Mouse (Mus musculus) liver, adult 2 months (tissue): ENCODE data around the gene Snai3. TPM values are rescaled to one million over a fixed set of nuclear protein-coding genes. Genes with fewer than 3 reads are reported as not detected.
A peak's percentile ranks its signal among the peaks of the same experiment; 100 is the strongest.

Source experiments
- DNase-seq: peaks from one replicate; pipeline ENCODE4 v3.0.0-alpha.2; 2011; ENCODE audit warnings: low read depth, low spot score; ENCODE audit errors: extremely low read depth
- H3K27ac ChIP-seq: fragments of 200-500 bp; replicated peaks from 2 replicates; pipeline ENCODE4 v1.5.1; 2012; ENCODE audit warnings: low read depth, mild to moderate bottlenecking, control low read depth, inconsistent platforms, low read length; ENCODE audit not compliant: insufficient read depth
- H3K27me3 ChIP-seq: fragments of 200-500 bp; 2 replicates; pipeline ENCODE4 v1.6.1; 2012; ENCODE audit warnings: mild to moderate bottlenecking, moderate library complexity, low read length, inconsistent platforms; ENCODE audit not compliant: control insufficient read depth, insufficient read depth
- H3K36me3 ChIP-seq: fragments of 200-500 bp; 2 replicates; pipeline ENCODE4 v1.6.1; 2012; ENCODE audit warnings: low read length, inconsistent platforms; ENCODE audit not compliant: control insufficient read depth, insufficient read depth
- H3K4me1 ChIP-seq: fragments of 200-500 bp; 2 replicates; pipeline ENCODE4 v1.6.1; 2011; ENCODE audit warnings: low read length; ENCODE audit not compliant: control insufficient read depth, insufficient read depth
- H3K4me3 ChIP-seq: fragments of 200-500 bp; 2 replicates; pipeline ENCODE4 v1.5.1; 2011; ENCODE audit warnings: low read depth, mild to moderate bottlenecking, control low read depth, low read length, moderate library complexity; ENCODE audit not compliant: insufficient read depth
- H3K79me2 ChIP-seq: fragments of 200-500 bp; 2 replicates; pipeline ENCODE4 v1.6.1; 2012; ENCODE audit warnings: inconsistent platforms, mild to moderate bottlenecking, low read length, moderate library complexity; ENCODE audit not compliant: control insufficient read depth, insufficient read depth
- H3K9ac ChIP-seq: fragments of 200-500 bp; 2 replicates; pipeline ENCODE4 v1.6.1; 2012; ENCODE audit warnings: low read depth, mild to moderate bottlenecking, control low read depth, inconsistent platforms, low read length
- CTCF ChIP-seq: fragments of 200-500 bp; IDR thresholded peaks from 2 replicates; pipeline ENCODE4 v1.5.1; 2011; ENCODE audit warnings: low read depth, low read length, control low read depth
- POLR2A ChIP-seq: fragments of 200-500 bp; IDR thresholded peaks from 2 replicates; pipeline ENCODE4 v1.6.1; 2011; ENCODE audit warnings: low read length, control low read depth; ENCODE audit not compliant: insufficient read depth; ENCODE audit errors: extremely low read depth
- WGBS: fragments of 180-500 bp; shearing (Covaris S2); methylation state at CpG from one replicate; pipeline ENCODE4 v1.1.7; 2018; 5-methylcytosine and 5-hydroxymethylcytosine counted together
- polyA plus RNA-seq: library from polyadenylated mRNA; depleted of rRNA; stranded (reverse); fragments of >200 nt; gene quantifications from 2 replicates; pipeline ENCODE4 v1.2.3, GENCODE M21; 2012
- total RNA-seq: library from RNA; depleted of rRNA; stranded (reverse); fragments of >200 nt; gene quantifications from 2 replicates; pipeline ENCODE4 v1.2.3, GENCODE M21; 2014

Gene Snai3
- total and polyA plus RNA-seq, 2 experiments: 0.44 TPM; not detected in 1

- TF ChIP-seq POLR2A (no peak), CTCF (no peak)
- Histone ChIP-seq H3K79me2 (no peaks in the 10 kb centered on the region), H3K9ac (no peak overlapping the region), H3K27me3 (no peaks in the 10 kb centered on the region), H3K27ac (no peak overlapping the region), H3K36me3 (no peaks in the 10 kb centered on the region), H3K4me1 (no peaks in the 10 kb centered on the region), H3K4me3 (no peak overlapping the region)
- WGBS: 94% methylated on average over 10 of the region's 10 CpGs
- no peak for DNase-seq
These were observed 8.4 kb downstream of the Snai3 start for GRCm38 (mm10) chr8:122452154-122452553.

- no peak overlapping the region for H3K9ac ChIP-seq
- no peak overlapping the region for H3K27ac ChIP-seq
- H3K4me1 ChIP-seq: no peaks in the 10 kb centered on the region
- no peaks in the 10 kb centered on the region for H3K27me3 ChIP-seq
- H3K79me2 ChIP-seq: no peaks in the 10 kb centered on the region
- no peak overlapping the region for H3K4me3 ChIP-seq
- H3K36me3 ChIP-seq: no peaks in the 10 kb centered on the region
- no peak for TF ChIP-seq CTCF
- no peak for TF ChIP-seq POLR2A
- WGBS: 81% methylated on average over 7 of the region's 7 CpGs
- no peak for DNase-seq
These were observed 9.3 kb downstream of the Snai3 start for GRCm38 (mm10) chr8:122451161-122451703.

GRCm38 (mm10) chr8:122445203-122445602, 15.3 kb downstream of the Snai3 start:
- H3K4me1 ChIP-seq: peaks cover 5% of the 10 kb centered on the region
- H3K4me3 ChIP-seq: no peak overlapping the region
- no peaks in the 10 kb centered on the region for H3K36me3 ChIP-seq
- no peak overlapping the region for H3K9ac ChIP-seq
- no peak for DNase-seq
- 70% methylated on average over 3 of the region's 3 CpGs for WGBS
- no peaks in the 10 kb centered on the region for H3K27me3 ChIP-seq
- no peak overlapping the region for H3K27ac ChIP-seq
- H3K79me2 ChIP-seq: no peaks in the 10 kb centered on the region
- peak; percentile 24; the same call in 1 of the 2 replicates for TF ChIP-seq CTCF
- TF ChIP-seq POLR2A: no peak

GRCm38 (mm10) chr8:122444058-122444748, 16.3 kb downstream of the Snai3 start:
- Histone ChIP-seq H3K4me1 (peaks cover 5% of the 10 kb centered on the region), H3K36me3 (no peaks in the 10 kb centered on the region), H3K79me2 (no peaks in the 10 kb centered on the region), H3K9ac (0 out of 2 replicates have a peak overlapping the region, but pooled peaks have one; percentile 11), H3K27ac (peak overlapping the region; percentile 75), H3K4me3 (peak overlapping the region; percentile 51), H3K27me3 (no peaks in the 10 kb centered on the region)
- DNase-seq: peak; percentile 90
- WGBS: under 1% methylated on average over 19 of the region's 19 CpGs
- no peak for TF ChIP-seq CTCF
- TF ChIP-seq POLR2A: no peak

GRCm38 (mm10) chr8:122443262-122444006, 17.1 kb downstream of the Snai3 start, which contains the start of gene Mvd:
Mvd (minus strand) TSS chr8:122443422.
- H3K4me3 ChIP-seq: peak within 1 kb of the TSS; percentile 72
- H3K9ac ChIP-seq: peak within 1 kb of the TSS; percentile 72
- H3K4me1 ChIP-seq: peaks cover 5% of the 10 kb centered on the region
- H3K36me3 ChIP-seq: no peaks in the 10 kb centered on the region
- no peaks in the 10 kb centered on the region for H3K27me3 ChIP-seq
- DNase-seq: peak; percentile 95
- peak within 1 kb of the TSS; percentile 75 for H3K27ac ChIP-seq
- TF ChIP-seq CTCF: peak; percentile 74
- peak; percentile 81 for TF ChIP-seq POLR2A
- WGBS: under 1% methylated on average over 47 of the region's 47 CpGs
- no peaks in the 10 kb centered on the region for H3K79me2 ChIP-seq

- Histone ChIP-seq H3K79me2 (no peaks in the 10 kb centered on the region), H3K36me3 (no peaks in the 10 kb centered on the region), H3K4me1 (peaks cover 5% of the 10 kb centered on the region), H3K4me3 (peak overlapping the region; percentile 72), H3K9ac (peak overlapping the region; percentile 72), H3K27me3 (no peaks in the 10 kb centered on the region), H3K27ac (peak overlapping the region; percentile 62)
- WGBS: 2% methylated on average over 12 of the region's 12 CpGs
- TF ChIP-seq POLR2A: no peak
- no peak for TF ChIP-seq CTCF
- no peak for DNase-seq
These were observed 17.8 kb downstream of the Snai3 start for GRCm38 (mm10) chr8:122442781-122443180.
